Mouse (Mus musculus): Measurements from ENCODE around the gene Chd1.

DNA sequence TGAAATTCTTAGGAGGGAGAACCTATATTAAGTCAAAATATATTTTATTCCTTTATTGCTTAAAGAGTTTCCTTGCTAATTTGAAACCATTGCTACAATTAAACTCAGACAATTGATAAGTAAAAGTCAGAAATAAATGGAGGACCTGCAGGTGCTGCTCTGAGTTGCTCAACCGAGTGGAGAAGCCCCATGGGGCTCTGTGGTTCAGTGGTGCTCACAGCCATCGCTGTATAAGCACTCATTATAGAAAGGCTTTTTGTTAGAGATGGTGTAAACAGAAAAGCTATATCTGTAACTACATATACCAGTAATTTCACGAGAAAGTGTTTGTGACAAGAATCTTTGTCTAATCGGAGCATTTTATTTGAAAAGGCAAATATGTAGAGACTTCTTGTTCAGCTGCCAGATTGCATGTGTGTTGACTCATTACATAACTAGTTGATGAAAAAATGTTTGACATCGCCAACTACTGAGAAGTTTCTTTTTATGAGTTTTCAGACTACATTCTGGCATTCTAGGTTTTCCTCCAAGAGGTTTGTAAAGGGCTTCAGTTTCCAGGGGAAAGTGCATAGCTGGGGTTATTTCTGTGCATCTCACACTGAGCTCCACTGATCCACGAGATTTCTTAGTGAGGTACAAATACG lies 64.4 kb downstream of the Chd1 start:
- TF ChIP-seq CTCF (IDR thresholded peaks at IDR 0.05) (no peak), EP300 (IDR thresholded peaks at IDR 0.05; ENCODE audit: insufficient read depth, low read depth, low read length) (no peak), POLR2A (IDR thresholded peaks at IDR 0.05; ENCODE audit: insufficient read depth, low read depth, low read length) (no peak)
